26 mouse cellular contexts compared by ENCODE assay signal in the genomic region with DNA sequence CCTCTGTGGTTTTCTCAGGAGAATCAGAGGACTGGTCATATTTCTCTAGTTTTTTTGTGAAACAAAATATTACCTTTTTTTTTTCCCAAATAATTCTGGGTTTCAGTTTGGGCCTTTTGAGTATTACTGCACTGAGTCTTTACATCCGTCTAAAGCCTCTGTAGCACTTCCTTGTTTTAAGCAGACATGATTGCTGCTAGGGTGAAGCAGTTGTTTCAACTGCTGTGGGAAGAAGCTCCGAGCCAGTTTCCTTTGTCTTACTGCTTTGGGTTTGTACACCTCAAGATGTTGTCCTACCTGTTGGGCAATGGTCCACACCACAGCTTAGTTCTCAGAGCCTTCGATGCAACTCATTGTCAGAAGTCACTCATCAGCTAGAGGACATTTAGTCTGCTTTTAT. TPM values are rescaled to one million over a fixed set of nuclear protein-coding genes. Genes with fewer than 3 reads are reported as not detected.
DNase-seq lines count a peak whose midpoint lies in the region; ATAC-seq and TF ChIP-seq lines count a peak whose summit lies in the region.
"Had no signal": no experiment of that assay in that cellular context is flagged by ENCODE, and none has a peak within 500 bp of the region (broad histone marks: within the 10 kb centered on the region; RNA-seq: fewer than 3 reads in every experiment).

No protein-coding gene starts in this region.

- H3K4me3 ChIP-seq in brown adipose tissue, adult 24 weeks (ENCODE audit: insufficient read depth, low read depth, low read length) = no peak overlapping the region
- no peak overlapping the region for H3K4me3 ChIP-seq in hindbrain, postnatal 0 days (ENCODE audit: low read length)
- H3K4me3 ChIP-seq: embryonic facial prominence, embryonic 15.5 days; erythroblast, embryonic 14.5 days; forebrain, embryonic 10.5 days; gastrocnemius, adult 2 months; heart, embryonic 10.5 days; hindbrain, embryonic 12.5 days had no signal

- peak; percentile 22 for ATAC-seq in inflammation-experienced regulatory T-cells, adult 6 months
- ATAC-seq in megakaryocyte progenitor cell, adult 5-6 weeks (replicated peaks; ENCODE audit: poor library complexity) = peak; percentile 87
- no peak for ATAC-seq in hindbrain, postnatal 0 days
- ATAC-seq: forebrain, embryonic 14.5 days; hindbrain, embryonic 16.5 days had no signal

- TF ChIP-seq CTCF in hindbrain, postnatal 0 days (IDR thresholded peaks at IDR 0.05; ENCODE audit: low read depth) = no peak

- H3K27me3 ChIP-seq in hindbrain, postnatal 0 days (ENCODE audit: insufficient read depth, low read length) = no peaks in the 10 kb centered on the region
- H3K27me3 ChIP-seq: CH12.LX; embryonic facial prominence, embryonic 15.5 days; hindbrain, embryonic 12.5 days had no signal

- H3K9ac ChIP-seq in hindbrain, postnatal 0 days (replicated peaks; ENCODE audit: low read length) = no peak overlapping the region
- H3K9ac ChIP-seq: embryonic facial prominence, embryonic 15.5 days; hindbrain, embryonic 12.5 days had no signal

- 93% methylated on average over 3 of the region's 3 CpGs for WGBS in hindbrain, postnatal 0 days

- H3K4me1 ChIP-seq in brown adipose tissue, adult 24 weeks (ENCODE audit: control insufficient read depth, insufficient read depth, insufficient read length, low read length) = no peaks in the 10 kb centered on the region
- no peaks in the 10 kb centered on the region for H3K4me1 ChIP-seq in hindbrain, postnatal 0 days (ENCODE audit: insufficient read depth, low read length)
- H3K4me1 ChIP-seq: embryonic facial prominence, embryonic 15.5 days; forebrain, embryonic 10.5 days; hindbrain, embryonic 12.5 days had no signal

- DNase-seq in 416B (ENCODE audit: low read depth) = peak; percentile 54
- no peak for DNase-seq in urinary bladder, postnatal 36 days (ENCODE audit: low spot score in 2 of 2)
- no peak for DNase-seq in hindbrain, postnatal 0 days (ENCODE audit: low spot score)
- no peak for DNase-seq in thymus, postnatal 25 days
- no peak for DNase-seq in embryo, embryonic 11 days
- DNase-seq: adrenal gland, adult 2 months; adrenal gland, postnatal 25 days; cerebellum, adult 18-20 months; cerebellum, adult 9-11 months; cerebellum, postnatal 36 days; gastrocnemius, adult 2 months; gastrocnemius, postnatal 25 days; heart, adult 18-20 months; heart, postnatal 10 days; heart, postnatal 4 days had no signal

- no peak overlapping the region for H3K4me2 ChIP-seq in hindbrain, postnatal 0 days (ENCODE audit: low read depth, low read length)
- H3K4me2 ChIP-seq: embryonic facial prominence, embryonic 15.5 days; hindbrain, embryonic 12.5 days had no signal

- no peaks in the 10 kb centered on the region for H3K9me3 ChIP-seq in hindbrain, postnatal 0 days (ENCODE audit: low read length)
- H3K9me3 ChIP-seq: embryonic facial prominence, embryonic 15.5 days; forebrain, embryonic 10.5 days; heart, embryonic 10.5 days; hindbrain, embryonic 12.5 days had no signal

- 0 out of 2 replicates have a peak overlapping the region, but pooled peaks have one; percentile 15 for H3K27ac ChIP-seq in brown adipose tissue, adult 24 weeks (replicated peaks; ENCODE audit: low read depth, low read length)
- H3K27ac ChIP-seq in hindbrain, postnatal 0 days = no peak overlapping the region
- H3K27ac ChIP-seq: embryonic facial prominence, embryonic 15.5 days; forebrain, embryonic 10.5 days; gastrocnemius, adult 2 months; heart, embryonic 10.5 days; hindbrain, embryonic 12.5 days had no signal

- H3K36me3 ChIP-seq in hindbrain, postnatal 0 days (ENCODE audit: insufficient read depth, low read length) = no peaks in the 10 kb centered on the region
- H3K36me3 ChIP-seq: embryonic facial prominence, embryonic 15.5 days; forebrain, embryonic 10.5 days; heart, embryonic 10.5 days; hindbrain, embryonic 12.5 days had no signal

RNA-seq across cellular contexts. Expression of a gene that starts 29.1 kb away (rescaled TPM):
- polyA plus RNA-seq in brown adipose tissue, adult 24 weeks (2012; ENCODE audit: insufficient read depth, insufficient read length, missing spikeins) = 0.63 and 2.6 TPM in 2 replicates
- 100 to 1,000 TPM in 2 of 3 experiments, 10 to 100 TPM in 1; 83.7 to 104 (median 104) TPM for polyA plus RNA-seq in inflammation-experienced regulatory T-cells, adult 6 months (2017; shearing (Covaris generic))
- 67.8 and 69.1 TPM in 2 replicates for total RNA-seq in megakaryocyte progenitor cell, adult 5-6 weeks (2015)
- 27.0 and 58.6 TPM in 2 replicates for total RNA-seq in megakaryocyte progenitor cell, adult 5-6 weeks (2017)
- total RNA-seq in hindbrain, postnatal 0 days (2014; rRNA removed) = not detected in 2 replicates
- 0.86 and 1.1 TPM in 2 replicates for polyA plus RNA-seq in hindbrain, postnatal 0 days (2015; fragmentation: Nextera tagmentation; extraction: Ambion mirVana)
- polyA plus RNA-seq: adrenal gland, adult 2 months; erythroblast, embryonic 14.5 days had no signal

RNA-seq across cellular contexts. Expression of a gene that starts 35.2 kb away (rescaled TPM):
- polyA plus RNA-seq in brown adipose tissue, adult 24 weeks (2012; ENCODE audit: insufficient read depth, insufficient read length, missing spikeins) = 4.4 and 6.2 TPM in 2 replicates
- 10 to 100 TPM; 23.8 to 37.6 (median 34.1) TPM for polyA plus RNA-seq in inflammation-experienced regulatory T-cells, adult 6 months (2017; shearing (Covaris generic))
- 47.2 and 55.1 TPM in 2 replicates for total RNA-seq in megakaryocyte progenitor cell, adult 5-6 weeks (2015)
- total RNA-seq in megakaryocyte progenitor cell, adult 5-6 weeks (2017) = 39.5 and 50.5 TPM in 2 replicates
- total RNA-seq in hindbrain, postnatal 0 days (2014; rRNA removed) = 17.8 and 18.2 TPM in 2 replicates
- polyA plus RNA-seq in hindbrain, postnatal 0 days (2015; fragmentation: Nextera tagmentation; extraction: Ambion mirVana) = 24.3 and 26.6 TPM in 2 replicates

Comparison
In these comparisons a context has a peak if more than half of its experiments do, and no peak if none do; other contexts are left out.
1. RNA of a gene that starts 29.1 kb away (polyA plus RNA-seq): 83.7 to 104 TPM in inflammation-experienced regulatory T-cells, adult 6 months; 0.86 to 1.1 TPM in hindbrain, postnatal 0 days and 0.63 to 2.6 TPM in brown adipose tissue, adult 24 weeks; every median in the first group is over 10 times any median in the second.